Mouse (Mus musculus): ENCODE results near the gene Cfap77. TPM values are rescaled to one million over a fixed set of nuclear protein-coding genes. Genes with fewer than 3 reads are reported as not detected.

Gene Cfap77
- polyA plus RNA-seq, 1 experiment from 2014 or later = 0.25 TPM

GRCm38 (mm10) chr2:28954595-28954994 lies 100.3 kb downstream of the Cfap77 start:
- 75% methylated on average over 9 of the region's 9 CpGs for WGBS
- no peak overlapping the region for H3K9ac ChIP-seq
- no peak overlapping the region for H3K4me2 ChIP-seq
- no peak overlapping the region for H3K27ac ChIP-seq
- H3K4me1 ChIP-seq = 0 out of 2 replicates have a peak, but pooled peaks cover 2% of the 10 kb centered on the region
- no peak overlapping the region for H3K4me3 ChIP-seq
- H3K36me3 ChIP-seq (ENCODE audit: poor library complexity, severe bottlenecking) = no peaks in the 10 kb centered on the region
- H3K9me3 ChIP-seq (replicated peaks) = no peaks in the 10 kb centered on the region
- no peaks in the 10 kb centered on the region; the same call in 1 of the 2 replicates for H3K27me3 ChIP-seq
- no peak for ATAC-seq

- Histone ChIP-seq H3K9ac (no peak overlapping the region), H3K4me2 (no peak overlapping the region), H3K9me3 (replicated peaks) (no peaks in the 10 kb centered on the region), H3K36me3 (ENCODE audit: poor library complexity, severe bottlenecking) (no peaks in the 10 kb centered on the region), H3K4me1 (0 out of 2 replicates have a peak, but pooled peaks cover 2% of the 10 kb centered on the region), H3K27ac (no peak overlapping the region), H3K4me3 (no peak overlapping the region), H3K27me3 (peaks cover 8% of the 10 kb centered on the region)
- WGBS = 61% methylated on average over 8 of the region's 8 CpGs
- ATAC-seq = no peak
Observed at GRCm38 (mm10) chr2:28952981-28953380, 101.9 kb downstream of the Cfap77 start.

GRCm38 (mm10) chr2:28946312-28946711 lies 108.6 kb downstream of the Cfap77 start:
- Histone ChIP-seq H3K9me3 (replicated peaks) (no peaks in the 10 kb centered on the region), H3K4me1 (peaks cover 29% of the 10 kb centered on the region), H3K27me3 (peaks cover 11% of the 10 kb centered on the region), H3K27ac (no peak overlapping the region), H3K4me2 (no peak overlapping the region), H3K36me3 (ENCODE audit: poor library complexity, severe bottlenecking) (no peaks in the 10 kb centered on the region), H3K4me3 (no peak overlapping the region), H3K9ac (no peak overlapping the region)
- ATAC-seq = no peak
- 77% methylated on average over 3 of the region's 3 CpGs for WGBS

- no peak overlapping the region for H3K9ac ChIP-seq
- peaks cover 29% of the 10 kb centered on the region for H3K4me1 ChIP-seq
- ATAC-seq = no peak
- H3K4me2 ChIP-seq = peak overlapping the region; percentile 45; the same call in 1 of the 2 replicates
- no peaks in the 10 kb centered on the region for H3K9me3 ChIP-seq (replicated peaks)
- no peaks in the 10 kb centered on the region for H3K36me3 ChIP-seq (ENCODE audit: poor library complexity, severe bottlenecking)
- H3K27me3 ChIP-seq = peaks cover 15% of the 10 kb centered on the region
- H3K27ac ChIP-seq = peak overlapping the region; percentile 73; the same call in 1 of the 2 replicates
- no peak overlapping the region for H3K4me3 ChIP-seq
- WGBS = 25% methylated on average over 6 of the region's 6 CpGs
Observed at GRCm38 (mm10) chr2:28945388-28945787, 109.5 kb downstream of the Cfap77 start.

GRCm38 (mm10) chr2:28943666-28944516 lies 111.0 kb downstream of the Cfap77 start:
- Histone ChIP-seq H3K27ac (peak overlapping the region; percentile 73), H3K4me1 (peaks cover 36% of the 10 kb centered on the region), H3K9ac (peak overlapping the region; percentile 46; the same call in 1 of the 2 replicates), H3K36me3 (ENCODE audit: poor library complexity, severe bottlenecking) (no peaks in the 10 kb centered on the region), H3K4me2 (peak overlapping the region; percentile 45), H3K27me3 (peaks cover 26% of the 10 kb centered on the region), H3K9me3 (replicated peaks) (no peaks in the 10 kb centered on the region), H3K4me3 (peak overlapping the region; percentile 7; the same call in 1 of the 2 replicates)
- WGBS = 9% methylated on average over 30 of the region's 30 CpGs
- ATAC-seq = peak; percentile 62; the same call in 1 of the 2 replicates

- H3K9ac ChIP-seq = no peak overlapping the region
- no peaks in the 10 kb centered on the region for H3K36me3 ChIP-seq (ENCODE audit: poor library complexity, severe bottlenecking)
- H3K4me3 ChIP-seq = no peak overlapping the region
- H3K4me1 ChIP-seq = peaks cover 22% of the 10 kb centered on the region
- no peak overlapping the region for H3K27ac ChIP-seq
- no peak for ATAC-seq
- no peak overlapping the region for H3K4me2 ChIP-seq
- WGBS = 83% methylated on average over 7 of the region's 7 CpGs
- peaks cover 24% of the 10 kb centered on the region for H3K27me3 ChIP-seq
- no peaks in the 10 kb centered on the region for H3K9me3 ChIP-seq (replicated peaks)
Observed at GRCm38 (mm10) chr2:28938997-28939396, 115.9 kb downstream of the Cfap77 start.

GRCm38 (mm10) chr2:28930571-28930970 lies 124.3 kb downstream of the Cfap77 start:
- no peaks in the 10 kb centered on the region for H3K4me1 ChIP-seq
- H3K4me2 ChIP-seq = no peak overlapping the region
- no peak overlapping the region for H3K4me3 ChIP-seq
- ATAC-seq = no peak
- H3K27ac ChIP-seq = no peak overlapping the region
- no peaks in the 10 kb centered on the region for H3K9me3 ChIP-seq (replicated peaks)
- H3K9ac ChIP-seq = no peak overlapping the region
- H3K36me3 ChIP-seq (ENCODE audit: poor library complexity, severe bottlenecking) = no peaks in the 10 kb centered on the region
- WGBS = 94% methylated on average over 3 of the region's 3 CpGs
- H3K27me3 ChIP-seq = peaks cover 36% of the 10 kb centered on the region

- no peaks in the 10 kb centered on the region for H3K4me1 ChIP-seq
- no peaks in the 10 kb centered on the region for H3K9me3 ChIP-seq (replicated peaks)
- peak; percentile 67 for ATAC-seq
- no peak overlapping the region for H3K9ac ChIP-seq
- peaks cover 84% of the 10 kb centered on the region for H3K27me3 ChIP-seq
- H3K4me3 ChIP-seq = no peak overlapping the region
- no peaks in the 10 kb centered on the region for H3K36me3 ChIP-seq (ENCODE audit: poor library complexity, severe bottlenecking)
- no peak overlapping the region for H3K4me2 ChIP-seq
- 0% methylated on average over 4 of the region's 4 CpGs for WGBS
- H3K27ac ChIP-seq = no peak overlapping the region
Observed at GRCm38 (mm10) chr2:28923912-28924311, 131.0 kb downstream of the Cfap77 start.

- Histone ChIP-seq H3K27ac (no peak overlapping the region), H3K4me2 (no peak overlapping the region), H3K27me3 (peaks cover 98% of the 10 kb centered on the region), H3K36me3 (ENCODE audit: poor library complexity, severe bottlenecking) (no peaks in the 10 kb centered on the region), H3K4me3 (no peak overlapping the region), H3K4me1 (peaks cover 16% of the 10 kb centered on the region), H3K9me3 (replicated peaks) (no peaks in the 10 kb centered on the region), H3K9ac (no peak overlapping the region)
- no peak for ATAC-seq
- WGBS = 0% methylated on average over 4 of the region's 4 CpGs
Observed at GRCm38 (mm10) chr2:28919001-28919400, 135.9 kb downstream of the Cfap77 start.

GRCm38 (mm10) chr2:28917518-28918361 lies 137.1 kb downstream of the Cfap77 start:
- Histone ChIP-seq H3K9ac (no peak overlapping the region), H3K36me3 (ENCODE audit: poor library complexity, severe bottlenecking) (no peaks in the 10 kb centered on the region), H3K4me3 (peak overlapping the region; percentile 12; the same call in 1 of the 2 replicates), H3K4me1 (peaks cover 16% of the 10 kb centered on the region), H3K4me2 (peak overlapping the region; percentile 32), H3K9me3 (replicated peaks) (no peaks in the 10 kb centered on the region), H3K27me3 (peaks cover 99% of the 10 kb centered on the region), H3K27ac (no peak overlapping the region)
- under 1% methylated on average over 70 of the region's 73 CpGs for WGBS
- ATAC-seq = no peak

- Histone ChIP-seq H3K4me3 (no peak overlapping the region), H3K9ac (no peak overlapping the region), H3K4me1 (peaks cover 16% of the 10 kb centered on the region), H3K4me2 (no peak overlapping the region), H3K27me3 (peaks cover 99% of the 10 kb centered on the region), H3K9me3 (replicated peaks) (no peaks in the 10 kb centered on the region), H3K36me3 (ENCODE audit: poor library complexity, severe bottlenecking) (no peaks in the 10 kb centered on the region), H3K27ac (no peak overlapping the region)
- ATAC-seq = no peak
- 3% methylated on average over 8 of the region's 11 CpGs for WGBS
Observed at GRCm38 (mm10) chr2:28917156-28917517, 137.7 kb downstream of the Cfap77 start.

GRCm38 (mm10) chr2:28916513-28916865 lies 138.4 kb downstream of the Cfap77 start, which contains the start of gene Barhl1:
Gene Barhl1 (minus strand): TSS chr2:28916668.
- WGBS = 1% methylated on average over 18 of the region's 18 CpGs
- Histone ChIP-seq H3K4me2 (peak within 1 kb of the TSS; percentile 32), H3K27me3 (peaks cover 99% of the 10 kb centered on the region), H3K4me1 (peaks cover 23% of the 10 kb centered on the region), H3K9me3 (replicated peaks) (no peaks in the 10 kb centered on the region), H3K36me3 (ENCODE audit: poor library complexity, severe bottlenecking) (no peaks in the 10 kb centered on the region), H3K4me3 (0 out of 2 replicates have a peak within 1 kb of the TSS, but pooled peaks have one; percentile 12), H3K27ac (no peak within 1 kb of the TSS), H3K9ac (no peak within 1 kb of the TSS)
- no peak for ATAC-seq
